Mouse (Mus musculus) kidney, adult 2 months (tissue): ENCODE measurements around the gene Rnf5. TPM values are rescaled to one million over a fixed set of nuclear protein-coding genes. Genes with fewer than 3 reads are reported as not detected.

ENCODE experiments used
- DNase-seq: peaks from one replicate; pipeline ENCODE4 v3.0.0; 2021
- H3K27ac ChIP-seq: fragments of 200-500 bp; 2 replicates; pipeline ENCODE4 v1.5.1; 2012; ENCODE audit warnings: low read depth, low read length, control low read depth, inconsistent platforms; ENCODE audit not compliant: insufficient read depth
- H3K27me3 ChIP-seq: fragments of 200-500 bp; replicated peaks from 2 replicates; pipeline ENCODE4 v1.6.1; 2012; ENCODE audit warnings: mild to moderate bottlenecking, moderate library complexity, low read length, inconsistent platforms; ENCODE audit not compliant: control insufficient read depth, insufficient read depth
- H3K36me3 ChIP-seq: fragments of 200-500 bp; 2 replicates; pipeline ENCODE4 v1.6.1; 2012; ENCODE audit warnings: mild to moderate bottlenecking, moderate library complexity, low read length, inconsistent platforms; ENCODE audit not compliant: control insufficient read depth, insufficient read depth
- H3K4me1 ChIP-seq: fragments of 200-500 bp; 2 replicates; pipeline ENCODE4 v1.6.1; 2011; ENCODE audit warnings: low read length; ENCODE audit not compliant: control insufficient read depth, insufficient read depth
- H3K4me3 ChIP-seq: fragments of 200-500 bp; 2 replicates; pipeline ENCODE4 v1.5.1; 2011; ENCODE audit warnings: mild to moderate bottlenecking, low read depth, low read length, control low read depth; ENCODE audit not compliant: insufficient read depth
- CTCF ChIP-seq: fragments of 200-500 bp; conservative IDR thresholded peaks from 2 replicates; pipeline ENCODE4 v1.5.1; 2011; ENCODE audit warnings: low read depth, mild to moderate bottlenecking, control low read depth, low read length, moderate library complexity, mixed read lengths; ENCODE audit not compliant: insufficient read depth, insufficient read length
- POLR2A ChIP-seq: fragments of 200-500 bp; IDR thresholded peaks from one replicate; pipeline ENCODE4 v1.6.1; 2011; ENCODE audit warnings: low read depth, low read length, control low read depth
- WGBS: fragments of 180-500 bp; shearing (Covaris S2); methylation state at CpG from one replicate; pipeline ENCODE4 v1.1.7; 2018; 5-methylcytosine and 5-hydroxymethylcytosine counted together
- polyA plus RNA-seq: library from polyadenylated mRNA; depleted of rRNA; stranded (reverse); fragments of >200 nt; gene quantifications from 2 replicates; pipeline ENCODE4 v1.2.3, GENCODE M21; 2012; rRNA removed

Gene Rnf5
- 208 and 256 TPM in 2 replicates for polyA plus RNA-seq

DNA sequence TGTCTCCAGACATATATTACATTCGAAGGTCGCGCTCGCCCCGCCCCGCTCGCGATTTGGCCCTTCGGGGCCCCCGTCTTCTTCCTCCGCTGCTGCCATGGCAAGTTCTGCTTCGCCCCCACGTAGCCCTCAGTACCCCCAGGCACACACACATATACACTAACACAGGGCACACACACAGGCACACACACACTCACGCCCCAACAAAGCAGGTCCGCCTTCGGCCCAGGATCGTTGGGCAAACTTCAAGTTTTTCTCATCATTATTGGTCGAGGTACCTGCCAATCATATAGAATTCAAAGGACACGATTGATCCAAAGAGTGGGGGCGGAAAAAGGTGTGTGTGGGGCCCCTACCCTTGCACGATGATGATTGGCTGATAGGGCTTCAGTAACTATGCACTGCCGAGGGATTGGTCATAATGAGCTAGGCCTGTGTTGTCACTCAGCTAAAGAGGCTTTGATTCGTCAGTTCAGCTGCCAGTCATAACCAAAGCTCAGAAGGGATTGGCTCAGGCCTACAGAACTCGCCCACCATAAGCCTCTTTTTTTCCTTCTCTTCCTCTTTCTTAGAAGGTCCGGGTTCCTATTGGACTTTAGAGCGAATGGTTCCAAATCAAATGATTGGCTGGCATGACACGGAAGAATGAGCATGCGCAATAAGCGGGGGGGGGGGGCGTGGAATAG, at the start of gene Rnf5:
TSS of gene Rnf5 (minus strand) at position 316 of the 686 bp plus-strand sequence.
- WGBS: under 1% methylated on average over 30 of the region's 30 CpGs

DNA sequence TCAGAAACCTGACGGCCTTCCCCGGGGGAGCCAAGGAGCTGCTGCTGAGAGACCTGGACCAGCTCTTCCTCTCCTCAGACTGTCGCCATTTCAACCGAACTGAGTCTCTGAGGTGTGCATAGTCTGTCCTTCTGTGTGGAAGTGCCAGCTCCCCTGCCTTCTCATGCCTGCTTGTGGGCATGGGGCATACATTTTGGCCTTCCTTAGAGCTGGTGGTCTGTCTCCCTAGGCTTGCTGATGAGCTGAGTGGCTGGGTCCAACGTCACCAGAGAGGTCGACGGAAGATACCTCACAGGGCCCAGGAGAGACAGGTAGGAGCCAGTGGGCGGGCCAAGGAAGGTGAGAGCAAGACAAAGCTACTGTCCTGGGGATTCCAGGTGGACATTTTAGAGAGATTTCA, 49.5 kb upstream of the Rnf5 start:
- no peak for DNase-seq
- Histone ChIP-seq H3K27ac (no peak overlapping the region), H3K27me3 (no peaks in the 10 kb centered on the region), H3K4me3 (no peak overlapping the region), H3K4me1 (peaks cover 8% of the 10 kb centered on the region; the same call in 1 of the 2 replicates), H3K36me3 (no peaks in the 10 kb centered on the region; the same call in 1 of the 2 replicates)
- no peak for TF ChIP-seq CTCF
- TF ChIP-seq POLR2A: no peak
- 94% methylated on average over 8 of the region's 8 CpGs for WGBS

More for the DNA sequence above, at the start of gene Rnf5:
- H3K4me1 ChIP-seq: peaks cover 26% of the 10 kb centered on the region
- H3K36me3 ChIP-seq: no peaks in the 10 kb centered on the region
- peak within 1 kb of the TSS; percentile 97 for H3K27ac ChIP-seq
- peak; percentile 100 for DNase-seq
- H3K4me3 ChIP-seq: peak within 1 kb of the TSS; percentile 93
- H3K27me3 ChIP-seq: no peaks in the 10 kb centered on the region
- no peak for TF ChIP-seq CTCF
- peak; percentile 28 for TF ChIP-seq POLR2A

DNA sequence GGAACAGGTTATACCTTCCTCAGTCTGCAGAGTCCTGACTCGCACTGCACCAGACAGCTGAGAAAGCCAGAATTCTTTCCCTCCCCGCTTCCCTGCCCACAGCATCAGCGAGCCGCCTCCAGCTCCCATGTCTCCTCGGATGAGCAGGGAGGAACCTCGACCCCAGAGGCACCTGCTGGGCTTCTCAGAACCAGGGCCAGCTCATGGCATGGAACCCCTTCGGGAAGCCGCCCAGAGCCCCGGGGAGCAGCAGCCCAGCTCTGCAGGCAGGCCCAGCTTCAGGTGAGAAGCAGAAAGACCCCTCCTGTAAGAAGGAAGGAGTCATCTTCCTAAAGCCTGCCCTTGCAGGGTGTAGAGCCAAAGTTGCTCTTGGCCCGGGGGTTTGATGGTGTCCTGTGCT, 49.1 kb upstream of the Rnf5 start:
- Histone ChIP-seq H3K27me3 (no peaks in the 10 kb centered on the region), H3K4me3 (no peak overlapping the region), H3K36me3 (no peaks in the 10 kb centered on the region; the same call in 1 of the 2 replicates), H3K4me1 (peaks cover 8% of the 10 kb centered on the region; the same call in 1 of the 2 replicates), H3K27ac (no peak overlapping the region)
- TF ChIP-seq POLR2A (no peak), CTCF (no peak)
- 76% methylated on average over 10 of the region's 10 CpGs for WGBS
- DNase-seq: no peak

DNA sequence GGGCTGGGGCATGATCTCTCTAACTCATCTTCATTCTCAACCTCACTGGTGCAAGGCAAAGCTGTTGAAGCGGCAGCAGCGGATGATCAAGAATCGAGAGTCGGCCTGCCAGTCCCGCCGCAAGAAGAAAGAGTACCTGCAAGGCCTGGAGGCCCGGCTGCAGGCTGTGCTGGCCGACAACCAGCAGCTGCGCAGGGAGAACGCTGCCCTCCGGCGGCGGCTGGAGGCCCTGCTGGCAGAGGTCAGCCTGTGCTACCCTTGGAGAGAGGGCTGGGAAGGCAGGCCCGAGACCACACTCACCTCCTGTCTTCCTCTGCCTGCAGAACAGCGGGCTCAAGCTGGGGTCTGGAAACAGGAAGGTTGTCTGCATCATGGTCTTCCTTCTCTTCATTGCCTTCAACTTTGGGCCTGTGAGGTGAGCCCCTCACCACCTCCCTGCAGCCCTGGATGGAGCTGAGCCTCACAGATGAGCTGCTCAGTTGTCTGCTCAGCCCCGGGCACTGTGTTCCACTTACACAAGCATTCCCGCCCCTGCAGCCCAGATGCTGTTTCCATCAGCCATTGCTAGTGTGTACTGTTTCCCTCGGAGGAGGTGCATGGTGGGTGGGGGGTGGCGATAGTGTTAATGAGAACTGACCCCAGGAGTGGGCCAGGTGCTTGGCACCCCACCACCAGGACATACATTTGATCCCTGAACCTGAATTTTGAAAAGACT, 48.2 kb upstream of the Rnf5 start:
- no peak for TF ChIP-seq POLR2A
- TF ChIP-seq CTCF: peak; percentile 54; the same call in 1 of the 2 replicates
- peaks cover 8% of the 10 kb centered on the region; the same call in 1 of the 2 replicates for H3K4me1 ChIP-seq
- H3K27me3 ChIP-seq: no peaks in the 10 kb centered on the region
- H3K27ac ChIP-seq: no peak overlapping the region
- no peaks in the 10 kb centered on the region; the same call in 1 of the 2 replicates for H3K36me3 ChIP-seq
- DNase-seq: peak; percentile 69
- 43% methylated on average over 19 of the region's 19 CpGs for WGBS
- no peak overlapping the region for H3K4me3 ChIP-seq

DNA sequence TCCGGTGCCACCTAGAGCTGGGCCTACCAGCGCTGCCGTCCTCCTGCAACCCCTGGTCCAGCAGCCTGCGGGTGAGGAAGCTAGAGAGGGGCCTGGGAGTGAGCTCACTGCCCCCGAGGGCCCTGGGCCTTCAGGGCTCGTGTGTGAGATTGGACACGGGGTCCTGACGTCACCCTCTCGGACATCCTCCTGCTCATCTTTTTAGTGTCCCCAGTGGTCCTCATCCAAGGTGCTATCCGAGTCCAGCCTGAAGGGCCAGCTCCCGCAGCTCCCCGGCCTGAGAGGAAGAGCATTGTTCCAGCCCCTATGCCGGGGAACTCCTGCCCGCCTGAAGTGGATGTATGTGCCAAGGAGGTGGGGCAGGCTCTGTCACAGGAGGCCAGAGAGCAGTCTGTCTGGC, 47.3 kb upstream of the Rnf5 start:
- peaks cover 4% of the 10 kb centered on the region; the same call in 1 of the 2 replicates for H3K4me1 ChIP-seq
- H3K4me3 ChIP-seq: no peak overlapping the region
- H3K27ac ChIP-seq: no peak overlapping the region
- WGBS: 84% methylated on average over 14 of the region's 14 CpGs
- no peaks in the 10 kb centered on the region; the same call in 1 of the 2 replicates for H3K36me3 ChIP-seq
- DNase-seq: no peak
- no peaks in the 10 kb centered on the region for H3K27me3 ChIP-seq
- TF ChIP-seq CTCF: no peak

DNA sequence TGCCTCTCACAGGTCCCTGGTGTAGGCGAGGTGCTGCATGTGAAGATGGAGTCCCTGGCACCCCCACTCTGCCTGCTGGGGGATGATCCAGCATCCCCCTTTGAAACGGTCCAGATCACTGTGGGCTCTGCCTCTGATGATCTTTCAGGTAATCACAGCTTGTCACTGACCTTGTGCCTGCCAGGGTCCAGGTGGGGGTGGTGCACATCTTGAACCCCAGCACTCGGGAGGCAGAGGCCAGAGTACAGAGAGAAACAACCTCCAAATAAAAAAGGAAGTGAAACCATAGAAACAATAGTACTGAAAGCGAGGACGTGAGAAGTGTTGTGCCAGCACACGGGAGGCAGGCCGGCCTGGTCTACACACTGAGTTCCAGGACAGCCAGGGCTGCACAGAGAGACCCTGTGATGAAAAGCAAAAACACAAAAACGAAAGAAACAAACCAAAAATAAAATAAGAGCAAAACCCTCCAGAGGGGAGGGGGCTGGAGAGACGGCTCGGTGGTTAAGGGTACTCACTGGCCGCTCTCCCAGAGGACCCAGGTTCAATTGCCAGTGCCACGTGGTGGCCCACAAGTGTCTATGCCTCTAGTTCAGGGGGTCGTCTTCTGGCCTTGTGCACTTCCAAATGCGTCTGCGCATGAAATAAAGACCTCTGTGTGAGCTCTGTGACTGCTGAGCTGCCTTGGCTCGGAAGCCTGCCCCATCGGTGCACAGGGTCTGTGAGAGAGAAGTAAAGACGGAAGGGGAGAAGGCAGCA, 45.8 kb upstream of the Rnf5 start:
- no peak overlapping the region for H3K4me3 ChIP-seq
- H3K36me3 ChIP-seq: no peaks in the 10 kb centered on the region; the same call in 1 of the 2 replicates
- no peaks in the 10 kb centered on the region for H3K27me3 ChIP-seq
- no peak for DNase-seq
- peaks cover 3% of the 10 kb centered on the region; the same call in 1 of the 2 replicates for H3K4me1 ChIP-seq
- WGBS: 87% methylated on average over 18 of the region's 18 CpGs
- no peak for TF ChIP-seq CTCF
- H3K27ac ChIP-seq: no peak overlapping the region
